Mouse (Mus musculus) MEL (cell line): Measurements from ENCODE around the gene Pjvk.

Source experiments
- CHD1 ChIP-seq: IDR thresholded peaks from 2 replicates; pipeline ENCODE4 v1.6.1; 2012; ENCODE audit warnings: low read depth, mild to moderate bottlenecking, inconsistent platforms, low read length, improper control_type of control experiment
- CHD2 ChIP-seq: IDR thresholded peaks from 2 replicates; pipeline ENCODE4 v1.6.1; 2011; ENCODE audit warnings: low read length, improper control_type of control experiment
- CTCF ChIP-seq, 3 experiments: IDR thresholded peaks in 2 of 3; conservative IDR thresholded peaks in 1 of 3; 2 replicates each; pipeline ENCODE4 v1.5.1; 2011 to 2012; ENCODE audit warnings: low read length in 3 of 3, low read depth in 2 of 3, mild to moderate bottlenecking in 2 of 3, improper control_type of control experiment in 1 of 3, inconsistent platforms in 1 of 3, mixed read lengths in 1 of 3, moderate library complexity in 1 of 3; ENCODE audit not compliant: control insufficient read depth in 1 of 3, insufficient read depth in 1 of 3, poor library complexity in 1 of 3, severe bottlenecking in 1 of 3
- EP300 ChIP-seq, 2 experiments: IDR thresholded peaks; 2 replicates each; pipeline ENCODE4 v1.6.1; 2011; ENCODE audit warnings: improper control_type of control experiment in 2 of 2, low read length in 2 of 2, low read depth in 1 of 2, mild to moderate bottlenecking in 1 of 2
- HCFC1 ChIP-seq: IDR thresholded peaks from 2 replicates; pipeline ENCODE4 v1.6.1; 2012; ENCODE audit warnings: low read depth, mild to moderate bottlenecking, inconsistent platforms, low read length, improper control_type of control experiment, moderate library complexity
- MAFK ChIP-seq: IDR thresholded peaks from 2 replicates; pipeline ENCODE4 v1.6.1; 2011; ENCODE audit warnings: low read depth, mild to moderate bottlenecking, low read length, improper control_type of control experiment, borderline replicate concordance
- POLR2A ChIP-seq, 2 experiments: IDR thresholded peaks; 2 replicates each; pipeline ENCODE4 v1.6.1; 2011 to 2012; ENCODE audit warnings: low read length in 2 of 2, mild to moderate bottlenecking in 2 of 2, control low read depth in 1 of 2, improper control_type of control experiment in 1 of 2, low read depth in 1 of 2, moderate library complexity in 1 of 2; ENCODE audit not compliant: control insufficient read depth in 1 of 2, insufficient read depth in 1 of 2, poor library complexity in 1 of 2
- POLR2AphosphoS2 ChIP-seq: IDR thresholded peaks from 2 replicates; pipeline ENCODE4 v1.6.1; 2011; ENCODE audit warnings: low read length, improper control_type of control experiment
- TAL1 ChIP-seq: IDR thresholded peaks from 2 replicates; pipeline ENCODE4 v1.6.1; 2012; ENCODE audit warnings: mild to moderate bottlenecking, inconsistent platforms, low read length, moderate library complexity, mixed read lengths
- USF2 ChIP-seq, 2 experiments: IDR thresholded peaks; 2 replicates each; pipeline ENCODE4 v1.6.1; 2011 to 2012; ENCODE audit warnings: improper control_type of control experiment in 2 of 2, low read length in 2 of 2, borderline replicate concordance in 1 of 2, inconsistent platforms in 1 of 2, low read depth in 1 of 2, mild to moderate bottlenecking in 1 of 2; ENCODE audit not compliant: insufficient read depth in 1 of 2

- TF ChIP-seq CTCF (IDR thresholded peaks at IDR 0.05 in 2 of 3, conservative IDR thresholded peaks at IDR 0.05 in 1 of 3; ENCODE audit: control insufficient read depth in 1 of 3, insufficient read depth in 1 of 3, low read depth in 2 of 3, low read length in 3 of 3, poor library complexity in 1 of 3, severe bottlenecking in 1 of 3) (no peak), CHD2 (no peak), EP300 (IDR thresholded peaks at IDR 0.05; ENCODE audit: low read depth in 1 of 2, low read length in 2 of 2) (no peak), CHD1 (no peak), USF2 (IDR thresholded peaks at IDR 0.05; ENCODE audit: borderline replicate concordance in 1 of 2, insufficient read depth in 1 of 2, low read depth in 1 of 2, low read length in 2 of 2) (no peak), POLR2A (IDR thresholded peaks at IDR 0.05; ENCODE audit: control insufficient read depth in 1 of 2, insufficient read depth in 1 of 2, low read depth in 1 of 2, low read length in 2 of 2, poor library complexity in 1 of 2) (no peak), MAFK (no peak), HCFC1 (no peak), POLR2AphosphoS2 (no peak), TAL1 (no peak)
These were observed 53.9 kb downstream of the Pjvk start for GRCm38 (mm10) chr2:76702188-76702587.
